Mouse (Mus musculus): ENCODE measurements at regions not wholly inside any gene's neighbourhood (a gene's known extent, or its start where the extent isn't known, plus 50 kb on each side); places are given as distances from the start of the nearest gene placed in this dataset.

- TF ChIP-seq CTCF (IDR thresholded peaks at IDR 0.05; ENCODE audit: extremely low read depth, insufficient read length, insufficient replicate concordance, low read depth, low read length) (no peak), POLR2A (IDR thresholded peaks at IDR 0.05; ENCODE audit: low read depth, low read length) (no peak)
These were observed 181.9 kb upstream of the Npvf start for GRCm38 (mm10) chr6:50835997-50836625.

Data from small intestine, adult 2 months (tissue).